Comparison of ENCODE assay signal across 2 mouse cellular contexts in genomic region chr4:129582251-129582650, GRCm38 (mm10).
TF ChIP-seq lines count a peak whose summit lies in the region.

No protein-coding gene starts in this region.

TF ChIP-seq in CH12.LX, 34 proteins besides CTCF, POLR2A, EP300 and RAD21:
- TF ChIP-seq MXI1 (IDR thresholded peaks at IDR 0.05; ENCODE audit: low read depth, low read length) (no peak), PAX5 (IDR thresholded peaks at IDR 0.05; ENCODE audit: low read length) (no peak), TBP (conservative IDR thresholded peaks at IDR 0.05; ENCODE audit: low read depth, low read length) (no peak), ZNF384 (IDR thresholded peaks at IDR 0.05; ENCODE audit: low read depth, low read length) (no peak), ZKSCAN1 (IDR thresholded peaks at IDR 0.05; ENCODE audit: borderline replicate concordance, low read depth, low read length) (no peak), NRF1 (IDR thresholded peaks at IDR 0.05; ENCODE audit: low read depth, low read length) (no peak), BHLHE40 (IDR thresholded peaks at IDR 0.05; ENCODE audit: low read depth, low read length) (no peak), ELF1 (IDR thresholded peaks at IDR 0.05; ENCODE audit: low read depth, low read length) (no peak), JUND (conservative IDR thresholded peaks at IDR 0.05; ENCODE audit: low read depth, low read length) (no peak), TCF12 (IDR thresholded peaks at IDR 0.05; ENCODE audit: low read depth, low read length) (no peak), CHD2 (IDR thresholded peaks at IDR 0.05; ENCODE audit: low read length) (no peak), GABPA (IDR thresholded peaks at IDR 0.05; ENCODE audit: insufficient replicate concordance, low read depth, low read length) (no peak)

TF ChIP-seq in ES-E14, 5 proteins besides CTCF, POLR2A, EP300 and RAD21:
- no peak for TF ChIP-seq ZNF384 (IDR thresholded peaks at IDR 0.05; ENCODE audit: low read depth, low read length)
- TF ChIP-seq CHD2 (IDR thresholded peaks at IDR 0.05; ENCODE audit: low read depth, low read length) = no peak
- no peak for TF ChIP-seq MAFK (IDR thresholded peaks at IDR 0.05; ENCODE audit: insufficient read depth, low read depth, low read length)
- TF ChIP-seq ZC3H11A (IDR thresholded peaks at IDR 0.05; ENCODE audit: borderline replicate concordance, low read depth, low read length) = no peak
- no peak for TF ChIP-seq HCFC1 (IDR thresholded peaks at IDR 0.05; ENCODE audit: borderline replicate concordance, insufficient read depth, low read length)
